Mouse (Mus musculus) left cerebral cortex, postnatal 14 days (tissue): ENCODE results near the gene Wdr24. TPM values are rescaled to one million over a fixed set of nuclear protein-coding genes. Genes with fewer than 3 reads are reported as not detected.

Experiments used
- DNase-seq, 2 experiments: peaks; one replicate each; pipeline ENCODE4 v3.0.0; 2021 to 2022; ENCODE audit warnings: low spot score in 2 of 2, mixed read lengths in 1 of 2
- intact Hi-C: fragments of 180-260 bp; cut with DNase I; formaldehyde crosslinking; loops from one replicate; pipeline ENCODE4 v1.15.1; 2025
- total RNA-seq, 2 experiments: library from RNA; stranded (reverse); gene quantifications; 2 replicates each; pipeline ENCODE4 v1.2.3; 2021

Gene Wdr24
- total RNA-seq, 2 experiments from 2014 or later: 22.3 to 23.3 TPM

DNA sequence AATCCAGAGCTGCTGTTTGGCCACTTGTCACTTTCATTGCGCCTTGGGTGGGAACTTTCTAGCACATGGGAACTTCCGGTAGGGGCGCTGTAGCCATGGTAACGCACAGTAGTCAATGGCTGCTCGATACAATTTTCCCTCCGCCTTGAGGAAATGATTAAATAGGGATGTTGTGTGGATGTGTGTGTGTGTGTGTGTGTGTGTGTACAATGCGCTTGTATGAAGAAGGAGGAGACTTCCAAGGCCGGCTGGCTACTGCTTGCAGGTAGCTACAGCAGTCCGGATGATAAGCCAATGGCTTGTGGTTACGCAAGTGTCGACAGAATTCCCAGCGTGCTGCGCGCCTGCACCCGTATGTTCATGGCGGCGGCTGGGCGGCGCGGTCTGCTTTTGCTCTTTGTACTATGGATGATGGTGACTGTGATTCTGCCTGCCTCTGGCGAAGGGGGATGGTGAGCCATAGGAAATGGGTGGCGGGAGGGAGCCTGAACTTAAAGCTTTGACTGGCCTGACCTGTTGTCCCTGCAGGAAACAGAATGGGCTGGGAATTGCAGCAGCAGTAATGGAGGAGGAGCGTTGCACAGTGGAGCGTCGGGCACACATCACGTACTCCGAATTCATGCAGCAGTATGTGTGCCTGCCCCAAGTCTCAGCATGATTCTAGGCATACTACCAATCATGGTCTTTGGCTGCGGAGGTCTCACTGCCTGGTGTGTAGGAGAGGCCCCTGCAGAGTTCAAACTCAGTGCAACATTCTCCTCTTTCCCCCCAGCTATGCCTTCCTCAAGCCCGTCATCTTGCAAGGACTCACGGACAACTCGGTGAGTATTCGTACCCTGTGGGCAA, 5.5 kb downstream of the Wdr24 start, which contains the start of gene Jmjd8:
TSS of gene Jmjd8 (plus strand) at position 156 of the 846 bp plus-strand sequence.
- intact Hi-C loops: no loop called here
- peak; percentile 89 to 92 for DNase-seq

DNA sequence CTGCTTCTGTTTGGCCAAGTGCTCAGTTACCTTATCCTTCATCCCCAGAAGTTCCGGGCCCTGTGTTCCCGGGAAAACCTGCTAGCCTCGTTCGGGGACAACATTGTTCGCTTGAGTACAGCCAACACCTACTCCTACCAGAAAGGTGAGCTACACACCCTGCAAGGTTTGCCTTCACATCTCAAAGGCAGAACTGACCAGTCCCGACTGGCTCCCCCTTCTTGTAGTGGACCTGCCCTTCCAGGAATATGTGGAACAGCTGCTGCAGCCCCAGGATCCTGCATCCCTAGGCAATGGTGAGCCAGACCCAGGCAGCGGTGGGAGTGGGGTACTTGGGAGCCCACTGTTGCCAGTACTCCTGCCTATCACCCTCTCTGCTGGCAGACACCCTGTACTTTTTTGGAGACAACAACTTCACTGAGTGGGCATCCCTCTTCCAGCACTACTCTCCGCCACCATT, 6.2 kb downstream of the Wdr24 start:
- no peak for DNase-seq
- intact Hi-C loops: no loop called here

- intact Hi-C loops: no loop called here
Measured at GRCm38 (mm10) chr17:25830200-25830753, 6.8 kb downstream of the Wdr24 start.

DNA sequence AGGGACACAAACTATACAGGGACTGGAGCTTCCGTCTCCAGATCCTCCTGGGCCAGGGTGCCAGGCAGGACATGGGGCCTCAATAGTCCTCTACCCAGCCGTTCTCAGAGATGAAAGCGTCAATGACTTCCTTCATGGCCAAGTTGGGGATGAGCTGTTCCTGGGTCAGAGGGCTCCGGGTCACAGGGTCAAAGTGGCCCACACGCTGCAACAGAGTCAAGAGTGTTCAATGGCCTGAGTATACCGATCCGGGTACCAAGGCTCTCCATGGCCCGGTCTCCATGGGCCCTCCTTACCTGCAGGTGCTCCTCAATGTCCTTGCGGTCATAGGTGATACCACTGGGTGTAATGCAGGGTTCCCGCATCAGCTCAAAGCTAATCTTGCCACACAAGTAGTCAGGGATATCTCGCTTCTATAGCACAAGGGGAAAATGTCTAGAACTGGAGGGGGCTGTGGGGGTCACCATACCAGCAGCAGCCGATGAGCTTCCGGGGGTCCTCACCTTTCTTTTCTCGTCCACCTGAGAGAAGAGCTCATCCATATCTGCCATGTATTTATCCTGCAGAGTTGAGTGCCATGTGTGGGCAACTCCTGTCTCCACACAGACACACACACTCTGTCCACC, 7.5 kb downstream of the Wdr24 start:
- intact Hi-C loops: no loop called here

More at GRCm38 (mm10) chr17:25830200-25830753, 6.8 kb downstream of the Wdr24 start:
- no peak for DNase-seq

GRCm38 (mm10) chr17:25831451-25832281, 8.2 kb downstream of the Wdr24 start:
- no peak for DNase-seq
- intact Hi-C loops: no loop called here

More for the DNA sequence above, 7.5 kb downstream of the Wdr24 start:
- DNase-seq: no peak

DNA sequence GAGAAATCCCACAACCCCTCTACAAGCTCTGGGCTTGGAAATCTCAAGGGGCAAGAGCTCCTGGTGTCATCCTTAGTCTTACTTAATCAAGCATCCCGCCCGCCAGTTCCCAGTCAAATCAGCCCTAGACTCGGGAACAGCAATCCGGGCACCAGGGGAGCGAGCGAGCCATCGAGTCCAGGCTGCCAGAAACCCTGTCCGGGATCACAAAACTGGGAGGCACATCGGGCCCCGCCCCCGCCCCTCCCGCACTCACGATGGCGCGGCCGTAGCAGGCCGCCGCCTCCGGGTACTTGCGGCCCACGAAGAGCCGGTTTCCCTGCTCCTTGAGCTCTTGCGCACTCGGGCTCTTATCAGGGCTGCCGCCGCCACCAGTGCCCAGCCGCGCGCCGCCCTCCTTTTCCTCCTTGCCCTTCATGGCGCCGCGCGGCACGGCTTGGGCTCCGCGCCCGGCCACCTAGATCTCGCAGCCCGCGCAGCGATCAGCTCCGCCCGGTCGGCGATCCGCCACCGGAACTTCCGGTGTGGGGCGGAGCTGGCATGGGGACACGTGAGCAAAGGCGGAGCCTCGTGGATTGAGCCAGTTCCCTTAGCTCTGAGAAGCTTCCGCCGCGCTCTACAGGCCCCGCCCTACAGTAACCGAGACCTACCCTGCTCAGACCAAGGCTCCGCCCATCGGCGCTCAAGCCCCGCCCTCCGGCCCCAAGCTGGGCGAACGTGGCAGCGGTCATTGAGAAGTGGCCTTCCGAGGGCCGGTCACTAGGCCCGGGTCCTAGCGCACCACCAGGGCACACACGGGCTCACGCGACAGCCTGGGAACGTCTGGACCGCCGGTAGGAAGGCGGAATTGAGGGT, 9.2 kb downstream of the Wdr24 start:
- peak; percentile 98 to 99 for DNase-seq
- intact Hi-C loops: loop anchor here (1.0 kb wide), 1 partner anchor 43 kb away; the partner anchor contains the start of gene Mettl26

DNA sequence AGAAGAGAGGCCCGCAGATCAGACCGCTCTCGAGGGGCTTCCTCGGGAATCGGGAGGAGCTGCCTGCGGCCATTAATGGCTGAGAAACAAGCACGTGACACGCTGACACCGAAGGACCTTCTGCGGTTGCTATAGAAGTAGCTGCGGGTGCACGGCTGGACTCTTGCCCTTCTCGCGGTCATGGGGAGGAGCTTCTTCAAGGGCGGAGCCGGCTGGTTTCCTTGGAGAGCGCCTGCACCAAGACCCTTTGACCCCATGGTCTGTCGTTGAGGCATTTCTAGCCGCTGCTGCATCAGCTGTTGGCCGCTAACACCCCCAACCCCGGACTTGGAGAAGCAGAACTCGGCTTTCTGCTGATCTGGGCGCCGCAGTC, 9.8 kb downstream of the Wdr24 start, which contains the start of gene Stub1:
TSS of gene Stub1 (minus strand) at position 114 of the 373 bp plus-strand sequence.
- intact Hi-C loops: loop anchor here (1.0 kb wide), 1 partner anchor 42 kb away; the partner anchor contains the start of gene Mettl26

DNA sequence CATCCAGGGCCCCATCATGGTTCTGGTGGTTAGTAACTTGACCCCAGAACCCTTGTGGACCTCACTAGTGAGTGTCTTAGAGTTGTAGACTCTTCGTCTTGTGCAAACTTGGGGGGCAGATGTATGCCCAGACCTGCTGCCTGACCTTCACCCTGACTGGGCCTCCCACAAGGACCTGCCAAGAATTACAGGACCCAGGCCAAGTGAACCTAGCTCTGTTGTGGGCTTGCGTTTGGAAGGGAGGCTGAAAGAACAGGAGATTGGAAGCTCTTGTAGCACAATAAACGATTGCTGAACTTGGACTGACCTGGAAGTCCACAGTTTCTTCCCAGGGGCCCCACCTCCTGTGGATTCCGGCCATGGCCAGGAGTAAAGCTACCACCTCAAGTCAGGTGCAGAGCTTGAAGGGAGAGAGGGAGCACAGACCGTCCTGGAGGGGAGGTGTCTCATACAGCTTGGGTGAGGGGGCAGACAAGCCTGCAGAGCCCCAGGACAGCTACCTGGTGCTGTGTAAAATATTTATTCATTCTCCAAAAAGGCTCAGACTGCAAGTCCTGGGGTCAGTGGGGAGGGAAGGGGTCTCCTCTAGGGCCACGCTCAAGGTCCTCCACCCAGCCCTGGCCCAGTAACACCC, 10.7 kb downstream of the Wdr24 start:
- no peak for DNase-seq
- intact Hi-C loops: loop anchor here (1.0 kb wide), 1 partner anchor 41 kb away; the partner anchor contains the start of gene Mettl26

More for the DNA sequence above, 9.8 kb downstream of the Wdr24 start, which contains the start of gene Stub1:
- peak; percentile 83 to 90 for DNase-seq

DNA sequence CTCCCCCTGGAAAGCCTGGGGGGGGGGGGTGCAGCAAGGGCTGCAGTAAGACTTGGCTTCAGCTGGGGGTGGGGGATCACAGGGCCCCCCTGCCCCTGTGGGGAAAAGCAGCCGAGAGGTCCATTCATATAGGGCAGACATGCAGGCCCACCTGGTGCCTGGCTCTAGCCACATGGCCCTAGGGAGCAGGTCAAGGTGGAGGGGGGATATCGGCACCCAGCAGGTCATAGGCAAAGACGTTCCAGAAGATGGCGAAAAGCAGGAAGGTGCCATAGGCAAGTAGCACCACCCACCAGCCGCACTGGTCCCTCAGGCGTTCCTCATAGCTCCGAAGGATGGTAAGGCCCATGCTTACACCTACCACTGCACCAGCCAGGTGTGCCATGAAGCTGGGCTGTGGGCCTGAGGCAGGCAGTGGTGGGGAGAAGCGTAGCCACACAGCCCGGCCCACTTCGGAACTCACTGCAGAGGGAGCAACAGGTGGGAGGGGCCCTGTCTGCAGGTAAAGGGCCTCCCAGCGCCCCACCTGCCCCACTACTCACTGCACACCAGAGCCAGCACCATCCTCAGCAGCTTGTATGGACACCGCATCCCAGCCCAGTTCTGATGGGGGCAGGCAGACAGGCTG, 11.3 kb downstream of the Wdr24 start:
- intact Hi-C loops: no loop called here
- no peak for DNase-seq

- no peak for DNase-seq
- intact Hi-C loops: no loop called here
Measured at GRCm38 (mm10) chr17:25835301-25835700, 11.9 kb downstream of the Wdr24 start.

DNA sequence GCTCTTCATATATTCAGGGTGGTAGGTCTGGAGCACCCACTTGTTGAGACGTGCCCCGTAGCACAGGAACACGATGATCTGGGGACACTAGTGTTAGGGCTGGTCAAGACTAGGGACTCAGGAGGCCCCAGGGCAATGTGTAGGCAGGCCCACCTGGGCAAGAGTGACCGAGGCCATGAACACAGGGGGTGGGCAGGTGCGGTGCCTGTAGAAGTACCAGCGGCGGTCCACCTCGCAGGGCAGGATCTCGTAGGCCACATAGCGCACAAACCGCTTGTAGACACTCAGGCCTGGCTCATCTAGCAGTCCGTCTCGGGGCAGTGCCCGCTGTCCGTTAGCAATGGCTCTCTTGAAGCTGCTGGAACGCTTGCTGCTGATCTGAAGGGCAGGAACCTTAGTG, 12.4 kb downstream of the Wdr24 start:
- intact Hi-C loops: no loop called here

DNA sequence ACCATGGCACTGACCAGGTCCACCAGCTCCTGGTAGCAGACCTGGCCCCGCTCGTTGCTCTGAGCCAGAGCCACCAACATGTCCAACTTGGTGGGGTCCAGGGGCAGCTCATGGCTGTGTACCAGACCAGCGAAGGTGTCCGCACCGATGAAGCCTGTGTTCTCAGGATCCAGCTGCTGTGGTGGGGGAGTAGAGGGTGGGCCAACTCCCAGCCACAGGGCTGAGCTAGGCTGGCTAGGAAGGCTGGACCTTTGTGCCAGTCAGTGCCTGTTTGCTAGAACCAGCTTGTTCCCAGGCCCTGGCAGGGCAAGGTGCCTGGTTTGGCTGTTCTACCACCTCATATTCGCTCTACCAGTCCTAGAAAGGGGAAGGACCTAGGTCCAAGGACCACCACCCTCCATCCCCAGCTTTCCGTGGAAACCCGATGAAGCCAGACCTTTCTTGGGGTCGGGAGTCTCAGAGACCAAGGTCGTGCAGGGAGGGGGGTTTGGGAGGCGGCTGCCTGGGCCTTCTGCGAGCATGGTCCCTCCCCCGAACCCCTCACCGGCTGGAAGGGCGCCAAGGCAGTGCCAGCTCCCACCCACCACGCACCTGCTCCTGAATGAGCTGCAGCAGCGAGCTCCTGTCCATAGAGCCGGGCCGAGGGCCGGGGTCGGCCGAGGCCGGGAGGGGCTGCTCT, 13.1 kb downstream of the Wdr24 start:
- DNase-seq: no peak

More for the DNA sequence above, 12.4 kb downstream of the Wdr24 start:
- DNase-seq: no peak

GRCm38 (mm10) chr17:25837076-25837410, 13.6 kb downstream of the Wdr24 start, which contains the start of gene Rhbdl1:
Gene Rhbdl1 (minus strand): TSS chr17:25837295.
- DNase-seq: peak; percentile 90 to 93
- intact Hi-C loops: no loop called here

More for the DNA sequence above, 13.1 kb downstream of the Wdr24 start:
- intact Hi-C loops: no loop called here

GRCm38 (mm10) chr17:25837533-25837932, 14.1 kb downstream of the Wdr24 start:
- intact Hi-C loops: no loop called here
- peak in 1 of 2 experiments; percentile 67 for DNase-seq

DNA sequence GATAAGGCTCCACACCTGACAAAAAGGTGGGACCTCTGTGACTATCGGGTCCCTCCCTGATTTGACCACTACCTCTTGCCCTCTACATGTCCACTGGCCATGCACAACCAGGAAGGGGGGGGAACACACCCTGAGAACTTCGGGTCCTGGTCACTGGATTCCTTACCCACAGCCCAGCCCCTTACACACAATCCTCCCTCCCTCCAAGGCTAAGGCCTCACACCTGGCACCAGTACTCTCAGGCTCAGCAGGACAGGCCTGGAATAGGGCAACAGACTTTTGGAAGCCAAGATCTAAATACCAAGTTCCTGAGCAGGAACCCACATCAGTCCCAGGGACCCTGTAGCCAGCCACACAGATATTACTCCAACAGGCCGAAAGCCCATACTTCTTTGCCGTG, 15.5 kb downstream of the Wdr24 start:
- intact Hi-C loops: no loop called here
- no peak for DNase-seq

DNA sequence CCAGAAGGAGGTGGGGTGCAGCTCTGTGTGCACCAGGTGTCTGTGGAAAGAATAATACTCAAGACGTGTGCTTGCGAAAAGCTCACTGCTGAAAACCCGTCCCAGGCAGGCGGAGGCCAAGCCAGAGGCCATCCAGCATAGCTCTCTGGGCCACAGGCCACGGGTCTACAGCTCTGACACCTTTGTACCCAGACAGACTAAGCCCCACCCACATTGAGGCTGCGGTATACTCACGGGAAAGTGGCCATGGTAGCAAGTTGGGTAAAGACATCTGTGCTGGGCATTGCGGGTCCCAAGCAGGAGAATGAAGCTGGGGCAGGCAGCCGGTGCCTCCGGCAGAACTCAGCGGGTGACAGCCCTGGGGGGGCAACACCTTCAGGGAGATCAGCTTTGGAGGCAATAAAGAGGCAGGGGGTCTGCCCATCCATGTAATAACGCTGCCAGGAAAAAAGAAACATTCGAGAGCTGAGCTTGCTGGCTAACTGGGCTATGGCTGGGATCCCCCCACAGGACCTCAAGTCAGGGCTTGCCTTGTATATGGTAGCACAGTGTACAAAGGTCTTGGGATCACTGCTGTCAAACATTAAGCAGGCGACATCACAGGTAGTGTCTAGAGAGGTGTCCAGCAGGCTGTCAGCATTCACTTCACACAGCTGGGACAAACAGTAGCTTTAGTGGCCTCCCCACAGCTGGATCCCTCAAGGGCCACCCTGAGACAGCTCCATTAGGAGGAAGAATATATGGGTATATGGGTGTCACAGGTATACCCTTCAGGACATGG, 16.2 kb downstream of the Wdr24 start:
- DNase-seq: no peak
- intact Hi-C loops: no loop called here
